In the genomic region with DNA sequence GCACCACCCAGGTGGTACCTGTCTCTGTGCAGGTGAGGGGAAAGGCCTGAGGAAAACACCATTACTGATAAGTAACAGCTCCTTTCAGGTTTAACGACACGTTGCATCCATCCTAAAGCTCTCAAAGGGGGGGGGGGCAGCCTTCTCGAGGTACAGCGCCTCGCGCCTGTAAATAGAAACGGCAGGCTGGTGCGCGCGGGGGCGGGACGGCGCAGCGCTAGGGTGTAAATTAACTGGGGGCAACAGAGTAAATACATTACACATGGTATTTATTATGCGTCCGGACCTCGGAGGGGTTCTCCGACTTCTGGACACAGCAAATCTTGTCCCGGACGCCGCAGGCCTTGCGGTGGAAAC, we compare ENCODE assay signal across 8 mouse cellular contexts.
DNase-seq lines count a peak whose midpoint lies in the region; ATAC-seq lines count a peak whose summit lies in the region.

No protein-coding gene starts in this region.

- peak overlapping the region; percentile 49 for H3K4me3 ChIP-seq in kidney, embryonic 15.5 days (replicated peaks)
- H3K4me3 ChIP-seq in hindbrain, embryonic 14.5 days (replicated peaks; ENCODE audit: low read length): peak overlapping the region; percentile 36
- H3K4me3 ChIP-seq in midbrain, embryonic 16.5 days (ENCODE audit: low read depth, low read length): peak overlapping the region; percentile 41

- H3K36me3 ChIP-seq in kidney, embryonic 15.5 days: no peaks in the 10 kb centered on the region
- no peaks in the 10 kb centered on the region for H3K36me3 ChIP-seq in hindbrain, embryonic 14.5 days (replicated peaks; ENCODE audit: control insufficient read depth, insufficient read depth)
- no peaks in the 10 kb centered on the region for H3K36me3 ChIP-seq in midbrain, embryonic 16.5 days (ENCODE audit: control insufficient read depth, insufficient read depth, low read length)

- H3K9me3 ChIP-seq in kidney, embryonic 15.5 days (replicated peaks): no peaks in the 10 kb centered on the region
- no peaks in the 10 kb centered on the region for H3K9me3 ChIP-seq in hindbrain, embryonic 14.5 days (ENCODE audit: control insufficient read depth, low read length)
- H3K9me3 ChIP-seq in midbrain, embryonic 16.5 days (replicated peaks; ENCODE audit: control insufficient read depth, low read length, poor library complexity, severe bottlenecking): no peaks in the 10 kb centered on the region

- peak; percentile 24; the same call in 1 of the 2 replicates for ATAC-seq in kidney, embryonic 15.5 days (replicated peaks; ENCODE audit: low FRiP score)
- 0 out of 2 replicates have a peak, but pooled peaks have one; percentile 7 for ATAC-seq in hindbrain, embryonic 14.5 days (ENCODE audit: low FRiP score)
- ATAC-seq in midbrain, embryonic 16.5 days: no peak; the same call in 1 of the 2 replicates

- H3K27me3 ChIP-seq in kidney, embryonic 15.5 days: peaks cover 92% of the 10 kb centered on the region
- peaks cover 38% of the 10 kb centered on the region; the same call in 1 of the 2 replicates for H3K27me3 ChIP-seq in hindbrain, embryonic 14.5 days (ENCODE audit: control insufficient read depth, insufficient read depth, low read length)
- H3K27me3 ChIP-seq in midbrain, embryonic 16.5 days (ENCODE audit: control insufficient read depth, insufficient read depth, low read depth, low read length): peaks cover 3% of the 10 kb centered on the region; the same call in 1 of the 2 replicates

- WGBS in kidney, embryonic 15.5 days: 7% methylated on average over 21 of the region's 22 CpGs
- 4% methylated on average over 22 of the region's 22 CpGs for WGBS in hindbrain, embryonic 14.5 days
- 6% methylated on average over 21 of the region's 22 CpGs for WGBS in midbrain, embryonic 16.5 days

- no peak for DNase-seq in kidney, postnatal 10 days
- peak; percentile 34 for DNase-seq in embryo, embryonic 11 days
- no peak for DNase-seq in hindbrain, embryonic 14.5 days (ENCODE audit: low spot score)
- DNase-seq in gastrocnemius, adult 8-10 months (ENCODE audit: low spot score in 2 of 2): no peak
- DNase-seq in layer of hippocampus, adult 18-20 months (ENCODE audit: low spot score in 2 of 2): no peak
- no peak for DNase-seq in layer of hippocampus, adult 8-10 months (ENCODE audit: low spot score in 2 of 2)

- H3K27ac ChIP-seq in kidney, embryonic 15.5 days: peak overlapping the region; percentile 82
- peak overlapping the region; percentile 87 for H3K27ac ChIP-seq in hindbrain, embryonic 14.5 days
- H3K27ac ChIP-seq in midbrain, embryonic 16.5 days (ENCODE audit: low read length): peak overlapping the region; percentile 74

- peaks cover 37% of the 10 kb centered on the region for H3K4me1 ChIP-seq in kidney, embryonic 15.5 days
- peaks cover 15% of the 10 kb centered on the region; the same call in 1 of the 2 replicates for H3K4me1 ChIP-seq in hindbrain, embryonic 14.5 days (replicated peaks; ENCODE audit: control insufficient read depth, insufficient read depth, low read length)
- H3K4me1 ChIP-seq in midbrain, embryonic 16.5 days (ENCODE audit: control insufficient read depth, insufficient read depth, low read length): 0 out of 2 replicates have a peak, but pooled peaks cover 3% of the 10 kb centered on the region

- peak overlapping the region; percentile 79 for H3K4me2 ChIP-seq in kidney, embryonic 15.5 days
- H3K4me2 ChIP-seq in hindbrain, embryonic 14.5 days (replicated peaks): peak overlapping the region; percentile 53
- H3K4me2 ChIP-seq in midbrain, embryonic 16.5 days (ENCODE audit: low read length): peak overlapping the region; percentile 67

- peak overlapping the region; percentile 50; the same call in 1 of the 2 replicates for H3K9ac ChIP-seq in kidney, embryonic 15.5 days
- peak overlapping the region; percentile 55 for H3K9ac ChIP-seq in hindbrain, embryonic 14.5 days
- H3K9ac ChIP-seq in midbrain, embryonic 16.5 days (ENCODE audit: low read depth, low read length): peak overlapping the region; percentile 65
